Mouse (Mus musculus) inflammation-experienced regulatory T-cells (primary cell): ENCODE results near the gene Kcna7. TPM values are rescaled to one million over a fixed set of nuclear protein-coding genes. Genes with fewer than 3 reads are reported as not detected.

Experiments
- polyA plus RNA-seq, 2 experiments: library from polyadenylated mRNA; unstranded; fragments of 100-300 nt; shearing (Covaris generic); gene quantifications; one replicate each; pipeline ENCODE4 v1.2.1; 2017

Kcna7 gene
- under 1 TPM in 1 of 2 experiments, not detected in 1; 0.17 TPM for polyA plus RNA-seq

GRCm38 (mm10) chr7:45405091-45406075, at the start of gene Kcna7:
Kcna7 (plus strand) TSS chr7:45405653.

GRCm38 (mm10) chr7:45366652-45367019, 38.8 kb upstream of the Kcna7 start, which contains the start of gene Ppfia3:
Ppfia3 (minus strand) TSS chr7:45367019.

GRCm38 (mm10) chr7:45370475-45371311, 34.8 kb upstream of the Kcna7 start, which contains the start of gene Lin7b:
Lin7b (minus strand) TSS chr7:45370583.

GRCm38 (mm10) chr7:45395578-45396336, 9.7 kb upstream of the Kcna7 start, which contains the start of gene Snrnp70:
Snrnp70 (minus strand) TSS chr7:45395742.

GRCm38 (mm10) chr7:45413113-45413863, 7.8 kb downstream of the Kcna7 start, which contains the start of gene Ntf5:
Ntf5 (plus strand) TSS chr7:45413695.

GRCm38 (mm10) chr7:45420615-45420919, 15.1 kb downstream of the Kcna7 start, which contains the start of gene Lhb:
Lhb (plus strand) TSS chr7:45420820.

GRCm38 (mm10) chr7:45434203-45435015, 29.0 kb downstream of the Kcna7 start, which contains the start of gene Gys1:
Gys1 (plus strand) TSS chr7:45434844.

GRCm38 (mm10) chr7:45437521-45438276, 32.2 kb downstream of the Kcna7 start, which contains the start of gene Ruvbl2:
Ruvbl2 (minus strand) TSS chr7:45438096.

Other genes with a start within 250 kb of the Kcna7 start
- gene Slc17a7, start 241.7 kb upstream of the Kcna7 start, polyA plus RNA-seq, result under 1 TPM in 1 of 2 experiments, not detected in 1; 0.16 TPM
- gene Gfy, start 226.1 kb upstream of the Kcna7 start, polyA plus RNA-seq, result not detected
- not detected for gene Pth2, start 224.7 kb upstream of the Kcna7 start, polyA plus RNA-seq
- gene Ccdc155, start 200.8 kb upstream of the Kcna7 start, polyA plus RNA-seq, result under 1 TPM; 0.24 to 0.70 TPM
- gene Dkkl1, start 193.5 kb upstream of the Kcna7 start, polyA plus RNA-seq, result 10 to 100 TPM; 23.4 to 31.7 TPM
- 1 to 10 TPM; 3.8 to 5.8 TPM for gene Tead2, start 189.9 kb upstream of the Kcna7 start, polyA plus RNA-seq
- 100 to 1,000 TPM; 565 to 611 TPM for gene Cd37, start 166.5 kb upstream of the Kcna7 start, polyA plus RNA-seq
- under 1 TPM in 1 of 2 experiments, not detected in 1; 0.40 TPM for gene Slc6a16, start 164.6 kb upstream of the Kcna7 start, polyA plus RNA-seq
- gene Slc6a21, start 128.1 kb upstream of the Kcna7 start, polyA plus RNA-seq, result under 1 TPM; 0.18 to 0.38 TPM
- 10 to 100 TPM in 1 of 2 experiments, 1 to 10 TPM in 1; 9.5 to 13.8 TPM for gene Trpm4, start 71.9 kb upstream of the Kcna7 start, polyA plus RNA-seq
- not detected for gene Hrc, start 70.4 kb upstream of the Kcna7 start, polyA plus RNA-seq
- under 1 TPM; 0.36 to 0.60 TPM for gene Ppfia3, start 38.6 kb upstream of the Kcna7 start, polyA plus RNA-seq
- under 1 TPM in 1 of 2 experiments, not detected in 1; 0.90 TPM for gene Lin7b, start 35.1 kb upstream of the Kcna7 start, polyA plus RNA-seq
- gene Snrnp70, start 9.9 kb upstream of the Kcna7 start, polyA plus RNA-seq, result 100 to 1,000 TPM; 192 to 196 TPM
- under 1 TPM; 0.71 to 0.96 TPM for gene Ntf5, start 8.0 kb downstream of the Kcna7 start, polyA plus RNA-seq
- not detected for gene Lhb, start 15.2 kb downstream of the Kcna7 start, polyA plus RNA-seq
- 10 to 100 TPM; 14.1 to 14.9 TPM for gene Gys1, start 29.2 kb downstream of the Kcna7 start, polyA plus RNA-seq
- 10 to 100 TPM; 62.1 to 62.7 TPM for gene Ruvbl2, start 32.4 kb downstream of the Kcna7 start, polyA plus RNA-seq
- 1,000 to 10,000 TPM; 1,804 to 2,248 TPM for gene Ftl1, start 54.2 kb downstream of the Kcna7 start, polyA plus RNA-seq
- gene Bax, start 61.2 kb downstream of the Kcna7 start, polyA plus RNA-seq, result 100 to 1,000 TPM; 267 to 295 TPM
- 1 to 10 TPM; 2.5 to 5.9 TPM for gene Tulp2, start 76.2 kb downstream of the Kcna7 start, polyA plus RNA-seq
- not detected for gene Gm45808, start 81.2 kb downstream of the Kcna7 start, polyA plus RNA-seq
- under 1 TPM; 0.60 to 0.68 TPM for gene Dhdh, start 83.2 kb downstream of the Kcna7 start, polyA plus RNA-seq
- 100 to 1,000 TPM; 266 to 278 TPM for gene Nucb1, start 104.8 kb downstream of the Kcna7 start, polyA plus RNA-seq
- 100 to 1,000 TPM in 1 of 2 experiments, 10 to 100 TPM in 1; 90.4 to 153 TPM for gene Ppp1r15a, start 120.6 kb downstream of the Kcna7 start, polyA plus RNA-seq
- gene Plekha4, start 120.7 kb downstream of the Kcna7 start, polyA plus RNA-seq, result 1 to 10 TPM; 1.5 to 3.4 TPM
- 1 to 10 TPM; 1.4 to 1.9 TPM for gene Hsd17b14, start 149.2 kb downstream of the Kcna7 start, polyA plus RNA-seq
- gene Bcat2, start 164.5 kb downstream of the Kcna7 start, polyA plus RNA-seq, result 10 to 100 TPM; 59.6 to 75.4 TPM
- under 1 TPM in 1 of 2 experiments, not detected in 1; 0.50 TPM for gene Fgf21, start 209.8 kb downstream of the Kcna7 start, polyA plus RNA-seq
- 1 to 10 TPM in 1 of 2 experiments, under 1 TPM in 1; 0.25 to 1.6 TPM for gene Fut1, start 211.6 kb downstream of the Kcna7 start, polyA plus RNA-seq
- gene Izumo1, start 216.2 kb downstream of the Kcna7 start, polyA plus RNA-seq, result under 1 TPM; 0.47 to 0.92 TPM
- gene Rasip1, start 221.8 kb downstream of the Kcna7 start, polyA plus RNA-seq, result 1 to 10 TPM in 1 of 2 experiments, under 1 TPM in 1; 0.67 to 3.4 TPM
- gene Mamstr, start 234.3 kb downstream of the Kcna7 start, polyA plus RNA-seq, result 1 to 10 TPM; 1.2 to 1.5 TPM